Mouse (Mus musculus) lung, embryonic 16.5 days (tissue): ENCODE measurements around the gene Ttyh1. TPM values are rescaled to one million over a fixed set of nuclear protein-coding genes. Genes with fewer than 3 reads are reported as not detected.
A peak's percentile ranks its signal among the peaks of the same experiment; 100 is the strongest.
"Not testable (repeated sequence)": the region's sequence is repeated elsewhere in the genome, so short reads cannot be mapped to it uniquely, and the experiment has no call there.

Source experiments
- ATAC-seq: fragments of 200-750 bp; cut with Nextera tagmentation; 2 replicates; pipeline ENCODE4 v1.8.0; 2017; ENCODE audit warnings: low read depth, mild to moderate bottlenecking, moderate library complexity
- H3K27ac ChIP-seq: fragments of 300-500 bp; sonication (generic); 2 replicates; pipeline ENCODE4 v1.5.1; 2014; ENCODE audit warnings: mild to moderate bottlenecking, control low read depth, low read length
- H3K27me3 ChIP-seq: fragments of 300-500 bp; sonication (generic); 2 replicates; pipeline ENCODE4 v1.6.1; 2014; ENCODE audit warnings: low read depth, low read length, mixed read lengths; ENCODE audit not compliant: control insufficient read depth, insufficient read depth
- H3K36me3 ChIP-seq: fragments of 300-500 bp; sonication (generic); 2 replicates; pipeline ENCODE4 v1.6.1; 2014; ENCODE audit warnings: low read length; ENCODE audit not compliant: control insufficient read depth, insufficient read depth
- H3K4me1 ChIP-seq: fragments of 300-500 bp; sonication (generic); replicated peaks from 2 replicates; pipeline ENCODE4 v1.6.1; 2014; ENCODE audit warnings: low read length, mixed read lengths; ENCODE audit not compliant: control insufficient read depth, insufficient read depth
- H3K4me2 ChIP-seq: fragments of 300-500 bp; sonication (generic); 2 replicates; pipeline ENCODE4 v1.6.1; 2014; ENCODE audit warnings: low read depth, low read length, control low read depth
- H3K4me3 ChIP-seq: fragments of 300-500 bp; sonication (generic); 2 replicates; pipeline ENCODE4 v1.5.1; 2014; ENCODE audit warnings: mild to moderate bottlenecking, low read length, control low read depth
- H3K9ac ChIP-seq: fragments of 300-500 bp; sonication (generic); 2 replicates; pipeline ENCODE4 v1.6.1; 2014; ENCODE audit warnings: low read length, control low read depth
- H3K9me3 ChIP-seq: fragments of 300-500 bp; sonication (generic); 2 replicates; pipeline ENCODE4 v1.6.1; 2016; ENCODE audit warnings: low read length; ENCODE audit not compliant: control insufficient read depth
- WGBS: fragments of 180-500 bp; shearing (Covaris S2); extraction: QIAGEN DNeasy Blood & Tissue Kit; methylation state at CpG from one replicate; pipeline ENCODE4 v1.1.7; 2014; 5-methylcytosine and 5-hydroxymethylcytosine counted together
- polyA plus RNA-seq: library from polyadenylated mRNA; unstranded; fragments of >200 nt; fragmentation: Nextera tagmentation; extraction: Ambion mirVana; gene quantifications from 2 replicates; pipeline ENCODE4 v1.2.1, GENCODE M21; 2015

Ttyh1 gene
- polyA plus RNA-seq, 1 experiment from 2014 or later, result 2.1 TPM

GRCm38 (mm10) chr7:4150059-4150541 is 30.9 kb downstream of the Ttyh1 start, which contains the start of gene Leng9:
Gene Leng9 (minus strand): TSS chr7:4150374.
- peaks cover 27% of the 10 kb centered on the region for H3K4me1 ChIP-seq
- peak; percentile 52 for ATAC-seq
- peaks cover 27% of the 10 kb centered on the region for H3K36me3 ChIP-seq
- H3K27me3 ChIP-seq, result no peaks in the 10 kb centered on the region; the same call in 1 of the 2 replicates
- H3K4me2 ChIP-seq, result peak within 1 kb of the TSS; percentile 97
- H3K4me3 ChIP-seq, result peak within 1 kb of the TSS; percentile 80
- 3% methylated on average over 14 of the region's 14 CpGs for WGBS
- no peaks in the 10 kb centered on the region for H3K9me3 ChIP-seq
- H3K27ac ChIP-seq, result peak within 1 kb of the TSS; percentile 99
- H3K9ac ChIP-seq, result peak within 1 kb of the TSS; percentile 88

DNA sequence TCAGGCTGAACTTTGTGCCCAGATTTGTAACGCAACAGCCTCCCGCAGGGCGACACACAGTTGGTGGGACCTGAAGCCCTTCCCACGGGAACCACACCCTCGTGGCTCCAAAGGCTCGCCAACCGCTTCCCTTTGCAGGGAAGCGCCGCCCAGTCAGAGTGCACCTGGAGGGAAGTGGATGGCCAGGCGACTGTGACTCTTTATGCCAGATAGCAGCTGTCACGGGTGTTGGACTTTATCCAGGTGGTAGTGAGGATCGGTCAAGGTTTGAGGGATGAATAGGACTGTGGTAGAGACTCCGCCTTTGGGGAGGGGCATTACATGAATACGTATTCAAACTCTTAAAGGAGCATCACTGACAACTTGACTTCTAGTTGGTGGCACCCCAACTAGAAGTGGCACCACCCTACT is 31.6 kb downstream of the Ttyh1 start:
- Histone ChIP-seq H3K9ac (peak overlapping the region; percentile 88; the same call in 1 of the 2 replicates), H3K9me3 (no peaks in the 10 kb centered on the region), H3K4me1 (peaks cover 27% of the 10 kb centered on the region), H3K4me2 (peak overlapping the region; percentile 97), H3K27me3 (no peaks in the 10 kb centered on the region; the same call in 1 of the 2 replicates), H3K27ac (no peak overlapping the region), H3K4me3 (peak overlapping the region; percentile 80), H3K36me3 (peaks cover 20% of the 10 kb centered on the region)
- WGBS, result 18% methylated on average over 14 of the region's 14 CpGs
- no peak for ATAC-seq

DNA sequence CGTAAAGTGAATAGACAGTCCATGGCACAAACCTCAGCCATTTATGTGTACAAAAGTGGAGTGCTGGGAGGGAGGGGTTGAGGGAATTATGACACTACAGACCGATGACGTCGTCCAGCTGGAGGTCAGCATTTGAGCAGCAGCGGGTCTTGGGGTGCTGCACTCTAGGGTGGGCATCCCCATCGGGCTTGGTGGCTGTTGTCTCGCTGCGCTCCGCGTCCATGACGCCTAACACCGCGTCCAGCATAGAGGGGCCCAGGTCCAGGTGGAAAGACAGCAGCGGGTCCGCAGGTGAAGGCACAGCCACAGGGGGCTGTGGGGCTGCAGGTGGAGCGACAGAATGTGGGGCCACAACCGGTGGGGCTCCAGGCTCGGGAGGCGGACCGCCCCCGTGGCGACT is 32.0 kb downstream of the Ttyh1 start:
- Histone ChIP-seq H3K4me2 (peak overlapping the region; percentile 97), H3K4me1 (peaks cover 27% of the 10 kb centered on the region), H3K27me3 (no peaks in the 10 kb centered on the region; the same call in 1 of the 2 replicates), H3K27ac (no peak overlapping the region), H3K9me3 (no peaks in the 10 kb centered on the region), H3K9ac (no peak overlapping the region), H3K36me3 (peaks cover 15% of the 10 kb centered on the region), H3K4me3 (no peak overlapping the region)
- no peak for ATAC-seq
- 31% methylated on average over 22 of the region's 22 CpGs for WGBS

- WGBS, result 77% methylated on average over 5 of the region's 5 CpGs
- no peaks in the 10 kb centered on the region for H3K36me3 ChIP-seq
- peaks cover 10% of the 10 kb centered on the region for H3K4me1 ChIP-seq
- H3K27ac ChIP-seq, result no peak overlapping the region
- no peaks in the 10 kb centered on the region; the same call in 1 of the 2 replicates for H3K27me3 ChIP-seq
- H3K9ac ChIP-seq, result no peak overlapping the region
- no peak for ATAC-seq
- no peaks in the 10 kb centered on the region for H3K9me3 ChIP-seq
- no peak overlapping the region for H3K4me2 ChIP-seq
- no peak overlapping the region for H3K4me3 ChIP-seq
Observed at GRCm38 (mm10) chr7:4154356-4154755, 35.1 kb downstream of the Ttyh1 start.

- Histone ChIP-seq H3K4me1 (peaks cover 8% of the 10 kb centered on the region), H3K9me3 (no peaks in the 10 kb centered on the region), H3K4me3 (no peak overlapping the region), H3K27ac (no peak overlapping the region), H3K27me3 (no peaks in the 10 kb centered on the region; the same call in 1 of the 2 replicates), H3K4me2 (no peak overlapping the region), H3K9ac (no peak overlapping the region), H3K36me3 (no peaks in the 10 kb centered on the region)
- WGBS, result 42% methylated on average over 4 of the region's 4 CpGs
- ATAC-seq, result no peak
Observed at GRCm38 (mm10) chr7:4154976-4155375, 35.8 kb downstream of the Ttyh1 start.

DNA sequence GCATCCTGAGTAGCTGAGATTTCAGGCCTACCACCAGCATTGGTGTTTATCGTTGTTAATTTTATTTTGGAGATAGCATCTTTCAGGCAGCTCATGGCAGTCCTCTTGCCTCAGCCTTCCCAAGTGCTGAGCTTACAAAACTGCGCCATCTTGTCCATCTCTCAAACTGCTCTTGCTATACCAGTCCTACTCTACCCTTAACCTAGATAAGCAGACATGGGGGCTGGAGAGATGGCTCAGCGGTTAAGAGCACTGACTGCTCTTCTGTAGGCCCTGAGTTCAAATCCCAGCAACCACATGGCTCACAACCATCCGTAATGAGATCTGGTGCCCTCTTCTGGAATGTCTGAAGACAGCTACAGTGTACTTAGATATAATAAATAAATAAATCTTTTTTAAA is 42.4 kb downstream of the Ttyh1 start:
- not testable (repeated sequence) for H3K4me2 ChIP-seq, H3K9ac ChIP-seq, ATAC-seq, H3K9me3 ChIP-seq, H3K4me3 ChIP-seq, H3K36me3 ChIP-seq, H3K27me3 ChIP-seq, H3K27ac ChIP-seq
- peaks cover 16% of the 10 kb centered on the region for H3K4me1 ChIP-seq
- WGBS, result 93% methylated on average over 4 of the region's 4 CpGs

- H3K4me1 ChIP-seq, result peaks cover 16% of the 10 kb centered on the region
Observed at GRCm38 (mm10) chr7:4163571-4164072, 44.4 kb downstream of the Ttyh1 start.

GRCm38 (mm10) chr7:4164090-4164910 is 45.1 kb downstream of the Ttyh1 start, which contains the start of gene Cdc42ep5:
Gene Cdc42ep5 (minus strand): TSS chr7:4164860.
- Histone ChIP-seq H3K36me3 (no peaks in the 10 kb centered on the region), H3K27me3 (no peaks in the 10 kb centered on the region), H3K4me1 (peaks cover 16% of the 10 kb centered on the region), H3K9me3 (no peaks in the 10 kb centered on the region), H3K4me2 (peak within 1 kb of the TSS; percentile 78), H3K9ac (peak within 1 kb of the TSS; percentile 70), H3K4me3 (peak within 1 kb of the TSS; percentile 64), H3K27ac (peak within 1 kb of the TSS; percentile 89)
- 2% methylated on average over 19 of the region's 20 CpGs for WGBS
- ATAC-seq, result peak; percentile 96

More at GRCm38 (mm10) chr7:4163571-4164072, 44.4 kb downstream of the Ttyh1 start:
- no peaks in the 10 kb centered on the region for H3K36me3 ChIP-seq
- H3K27ac ChIP-seq, result peak overlapping the region; percentile 89
- no peaks in the 10 kb centered on the region for H3K27me3 ChIP-seq
- peak overlapping the region; percentile 64 for H3K4me3 ChIP-seq
- peak overlapping the region; percentile 78 for H3K4me2 ChIP-seq
- H3K9me3 ChIP-seq, result no peaks in the 10 kb centered on the region
- peak overlapping the region; percentile 70 for H3K9ac ChIP-seq
- under 1% methylated on average over 11 of the region's 11 CpGs for WGBS
- peak; percentile 61 for ATAC-seq

GRCm38 (mm10) chr7:4165286-4165685 is 46.1 kb downstream of the Ttyh1 start:
- Histone ChIP-seq H3K27me3 (no peaks in the 10 kb centered on the region), H3K36me3 (no peaks in the 10 kb centered on the region), H3K4me3 (peak overlapping the region; percentile 64), H3K9ac (0 out of 2 replicates have a peak overlapping the region, but pooled peaks have one; percentile 2), H3K27ac (peak overlapping the region; percentile 89), H3K9me3 (no peaks in the 10 kb centered on the region), H3K4me1 (peaks cover 16% of the 10 kb centered on the region), H3K4me2 (peak overlapping the region; percentile 78)
- ATAC-seq, result no peak
- WGBS, result 9% methylated on average over 3 of the region's 3 CpGs
